Mouse (Mus musculus) kidney, postnatal 36 days (tissue): ENCODE measurements around the gene Flvcr1.
"Not testable (repeated sequence)": the region's sequence is repeated elsewhere in the genome, so short reads cannot be mapped to it uniquely, and the experiment has no call there.

Experiments used
- DNase-seq, 2 experiments: peaks; one replicate each; pipeline ENCODE4 v3.0.0; 2021 to 2022; ENCODE audit warnings: mixed read lengths in 2 of 2

Gene Flvcr1

DNA sequence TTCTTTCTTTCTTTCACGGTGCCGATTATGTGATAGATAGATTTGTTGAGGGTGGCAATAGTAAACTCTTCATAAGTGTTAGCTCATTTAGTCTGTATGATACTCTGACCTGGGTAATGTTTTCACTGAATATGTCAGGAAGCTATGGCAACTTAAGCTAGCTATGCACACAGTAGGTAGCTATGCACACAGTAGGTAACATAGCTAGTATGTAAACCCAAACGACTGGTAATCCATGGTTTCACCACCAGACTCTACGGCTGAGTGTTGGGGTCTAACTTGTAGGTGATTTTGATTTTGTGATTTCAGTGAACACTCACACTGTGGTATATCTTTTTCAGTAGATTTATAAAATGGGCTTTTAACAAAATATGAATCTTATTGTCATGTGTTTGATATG is 12.0 kb upstream of the Flvcr1 start:
- DNase-seq, result no peak

- DNase-seq, result peak in 1 of 2 experiments; percentile 14
Observed at GRCm38 (mm10) chr1:191036554-191037334, 10.8 kb upstream of the Flvcr1 start, which contains the start of gene Spata45. Gene Spata45 (plus strand): TSS chr1:191036639.

- no peak for DNase-seq
Observed at GRCm38 (mm10) chr1:191035649-191036048, 9.7 kb upstream of the Flvcr1 start.

- not testable (repeated sequence) for DNase-seq
Observed at GRCm38 (mm10) chr1:191030922-191031425, 5.0 kb upstream of the Flvcr1 start.

DNA sequence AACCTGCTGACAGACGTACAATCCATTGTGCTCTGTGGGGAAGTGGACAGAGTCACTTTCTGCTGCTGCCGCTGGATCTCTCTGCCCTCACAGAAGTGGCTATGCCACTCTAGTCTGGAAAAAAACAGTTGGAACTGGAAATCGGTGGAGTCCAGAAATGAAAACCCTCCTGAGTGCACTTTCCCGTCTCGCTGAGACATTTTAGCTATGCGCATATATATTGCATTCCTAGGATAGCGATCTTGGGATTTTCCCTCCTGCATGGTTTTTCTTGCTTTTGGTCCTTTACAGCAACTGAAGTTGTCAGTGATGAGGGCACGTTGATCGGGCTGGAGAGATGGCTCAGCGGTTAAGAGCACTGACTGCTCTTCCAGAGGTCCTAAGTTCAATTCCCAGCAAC is 4.2 kb upstream of the Flvcr1 start:
- peak; percentile 12 to 24 for DNase-seq

GRCm38 (mm10) chr1:191025016-191026012 is 644 bp downstream of the Flvcr1 start:
- DNase-seq, result peak in 1 of 2 experiments; percentile 34

DNA sequence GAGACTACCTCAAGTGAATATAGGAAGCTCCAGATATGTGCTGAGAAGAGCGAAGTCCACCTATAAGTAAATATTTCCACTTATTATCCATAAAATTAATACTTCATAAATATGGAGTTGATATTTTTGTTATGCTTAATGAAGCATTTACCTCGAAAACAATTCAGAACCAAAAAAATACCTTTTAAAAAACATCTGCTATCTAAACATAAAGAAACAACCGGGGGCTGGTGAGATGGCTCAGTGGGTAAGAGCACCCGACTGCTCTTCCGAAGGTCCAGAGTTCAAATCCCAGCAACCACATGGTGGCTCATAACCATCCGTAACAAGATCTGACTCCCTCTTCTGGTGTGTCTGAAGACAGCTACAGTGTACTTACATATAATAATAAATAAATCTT is 2.2 kb downstream of the Flvcr1 start:
- not testable (repeated sequence) for DNase-seq

- no peak for DNase-seq
Observed at GRCm38 (mm10) chr1:191023140-191023539, 2.8 kb downstream of the Flvcr1 start.

DNA sequence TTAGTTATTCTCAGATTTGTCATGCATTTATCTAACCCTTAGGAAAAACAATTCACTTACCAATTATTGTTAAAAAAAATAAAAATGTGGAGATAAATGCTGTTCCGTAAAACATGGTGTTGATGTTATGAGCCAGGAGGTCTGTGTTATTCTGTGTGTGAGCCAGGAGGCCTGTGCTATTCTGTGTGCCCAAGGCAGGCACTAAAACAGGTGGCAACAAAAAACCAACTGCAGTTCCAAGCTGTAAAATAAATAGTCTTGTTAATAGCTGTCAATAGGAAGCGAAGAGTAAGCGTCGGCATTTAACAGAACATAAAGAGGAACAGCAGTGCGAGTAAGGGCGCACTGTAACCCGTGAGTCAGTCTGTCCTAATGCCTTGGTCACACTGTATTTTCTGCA is 4.9 kb downstream of the Flvcr1 start:
- no peak for DNase-seq

DNA sequence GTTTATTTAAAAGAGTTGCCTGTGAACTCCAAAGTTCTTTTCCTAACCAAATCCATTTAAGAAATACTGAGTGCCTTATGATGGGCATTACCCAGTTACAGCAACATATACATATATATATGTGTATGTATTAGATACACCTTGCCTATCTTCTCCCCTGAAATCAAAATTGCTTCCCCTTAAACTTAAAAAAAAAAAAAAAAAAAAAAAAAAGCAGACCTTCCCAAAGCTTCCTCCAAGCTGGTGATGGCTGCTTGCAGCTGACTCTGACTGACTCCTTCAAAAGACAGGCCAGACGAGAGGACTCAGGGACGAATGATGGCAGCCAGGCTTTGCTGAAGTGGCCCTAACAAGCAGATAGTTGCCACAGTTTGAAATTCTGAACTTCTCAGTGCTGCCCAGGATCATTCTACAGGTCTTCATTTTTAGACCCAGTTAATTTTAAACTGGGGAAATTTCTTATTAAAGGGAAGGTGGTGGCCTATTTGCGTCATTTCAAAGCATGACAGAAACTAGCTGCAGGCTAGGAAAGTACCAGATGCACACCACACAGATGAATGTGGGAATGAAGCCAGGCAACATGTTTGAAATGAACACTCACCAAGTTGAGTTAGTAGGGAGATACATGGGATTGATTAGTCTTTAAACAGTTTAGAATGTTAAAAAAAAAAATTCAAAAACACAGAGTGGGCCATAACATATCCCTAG is 5.6 kb downstream of the Flvcr1 start:
- DNase-seq, result peak in 1 of 2 experiments; percentile 51

- no peak for DNase-seq
Observed at GRCm38 (mm10) chr1:191019803-191020202, 6.2 kb downstream of the Flvcr1 start.

GRCm38 (mm10) chr1:191014271-191014670 is 11.7 kb downstream of the Flvcr1 start:
- no peak for DNase-seq

DNA sequence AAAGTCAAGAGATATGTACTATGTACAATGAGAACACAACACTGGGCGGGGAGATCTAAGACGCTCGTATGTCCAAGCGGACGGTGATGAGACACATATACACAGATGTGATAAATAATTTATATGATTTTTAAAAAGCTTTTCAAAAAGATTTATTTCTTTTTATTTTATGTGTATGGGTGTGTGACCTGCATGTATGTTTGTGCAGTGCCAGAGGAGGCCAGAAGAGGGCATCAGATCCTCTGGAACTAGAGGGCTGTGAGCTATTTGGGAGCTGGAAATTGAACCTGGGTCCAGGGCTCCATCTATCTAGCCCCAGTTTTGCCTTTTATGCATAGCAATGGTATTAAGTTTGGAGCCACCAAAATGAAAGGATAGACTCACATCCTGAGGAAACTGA is 17.3 kb downstream of the Flvcr1 start:
- peak in 1 of 2 experiments; percentile 51 for DNase-seq

- peak; percentile 31 to 60 for DNase-seq
Observed at GRCm38 (mm10) chr1:191002201-191002600, 23.8 kb downstream of the Flvcr1 start.

GRCm38 (mm10) chr1:191000686-191001085 is 25.3 kb downstream of the Flvcr1 start:
- peak in 1 of 2 experiments; percentile 14 for DNase-seq

GRCm38 (mm10) chr1:190998027-190998426 is 27.9 kb downstream of the Flvcr1 start:
- DNase-seq, result no peak

DNA sequence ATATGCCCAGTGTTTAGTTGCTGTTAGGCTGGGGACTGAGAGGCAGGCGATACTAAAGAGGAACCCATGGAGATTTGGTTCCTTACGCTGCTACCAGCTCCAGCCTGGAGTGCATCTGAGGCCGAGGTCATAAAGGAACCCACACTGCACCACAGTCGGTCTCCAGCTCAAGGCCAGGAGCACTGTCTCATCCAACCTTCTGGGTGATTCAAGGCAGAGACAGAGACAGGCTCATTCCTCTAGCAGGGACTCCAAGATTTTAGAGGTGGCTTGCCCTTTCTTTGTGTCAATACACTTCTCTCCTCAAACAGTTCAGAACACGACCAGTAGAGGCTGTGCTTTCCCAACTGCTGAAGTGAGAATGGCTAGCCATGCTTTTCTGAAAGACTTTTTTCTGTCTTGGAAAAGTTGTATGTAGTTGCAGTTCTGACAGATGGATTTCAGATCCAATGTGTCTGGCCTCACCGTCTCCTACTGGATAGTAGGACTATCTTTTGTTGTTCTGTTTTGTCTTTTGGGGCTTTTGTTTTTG is 29.5 kb downstream of the Flvcr1 start:
- peak in 1 of 2 experiments; percentile 25 for DNase-seq

DNA sequence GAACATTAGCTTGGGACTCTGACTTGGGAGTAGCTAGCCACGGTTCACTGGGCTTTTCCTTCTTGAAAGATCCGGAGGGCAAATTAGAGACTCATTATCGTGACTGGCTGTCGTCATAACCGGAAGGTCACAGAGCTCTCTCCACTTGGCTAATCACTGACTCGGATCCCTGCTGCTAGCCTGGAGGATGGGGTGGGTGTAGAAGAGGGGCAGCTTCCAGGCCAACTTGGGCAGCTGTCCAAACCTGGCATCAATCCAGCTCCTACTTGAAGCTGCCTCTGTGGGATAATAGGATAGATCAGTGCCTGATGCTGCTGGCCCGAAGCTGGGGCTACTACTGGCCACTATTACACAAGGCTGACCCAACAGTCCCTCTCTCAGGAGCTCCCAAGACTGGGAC is 30.4 kb downstream of the Flvcr1 start:
- DNase-seq, result peak; percentile 88 to 89

GRCm38 (mm10) chr1:190989437-190990082 is 36.4 kb downstream of the Flvcr1 start:
- DNase-seq, result peak in 1 of 2 experiments; percentile 20

DNA sequence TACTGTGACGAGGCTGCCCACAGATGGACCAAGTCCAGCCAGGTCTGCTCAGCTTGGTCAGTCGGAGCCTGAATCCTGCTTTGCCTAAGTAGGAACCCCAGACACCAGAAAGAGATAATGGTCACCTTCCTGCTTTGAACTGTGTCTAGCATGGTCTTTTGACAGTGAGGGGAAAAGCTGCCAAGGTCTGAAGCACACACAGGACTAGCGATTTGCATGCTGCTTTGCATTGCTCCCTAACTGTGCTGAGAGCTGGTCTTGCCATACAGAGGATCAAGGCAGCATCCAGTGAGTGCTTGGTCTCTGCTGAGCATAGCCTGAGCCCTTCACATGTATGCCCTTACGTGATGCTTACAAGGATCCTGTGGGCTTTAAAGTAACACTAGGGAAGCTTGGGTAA is 44.5 kb downstream of the Flvcr1 start:
- DNase-seq, result no peak

DNA sequence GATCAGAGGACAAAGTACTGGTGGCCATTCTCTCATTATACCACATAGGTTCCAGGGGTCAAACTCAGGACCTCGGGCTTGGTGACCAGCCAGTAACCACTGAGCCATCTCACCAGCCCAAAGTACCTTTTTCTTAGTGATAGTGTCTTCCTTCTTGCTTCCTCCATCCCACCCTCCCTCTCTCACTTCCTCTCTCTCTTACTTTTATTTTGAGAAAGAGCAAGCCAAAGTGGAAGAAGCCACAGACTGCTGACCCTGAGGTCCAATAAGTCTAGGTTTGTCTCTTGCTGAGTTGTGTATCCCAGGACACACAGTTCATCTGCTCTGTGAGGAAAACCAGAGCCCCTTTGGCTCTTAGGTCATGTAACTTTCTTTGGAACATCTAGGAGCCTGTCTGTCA is 45.5 kb downstream of the Flvcr1 start:
- DNase-seq, result no peak
